Mouse (Mus musculus): Measurements from ENCODE around the gene Mcu. TPM values are rescaled to one million over a fixed set of nuclear protein-coding genes. Genes with fewer than 3 reads are reported as not detected.

Gene Mcu
- polyA plus RNA-seq, 1 experiment from 2014 or later: 19.5 TPM

- 89% methylated on average over 5 of the region's 5 CpGs for WGBS
These were observed 58.3 kb downstream of the Mcu start for GRCm38 (mm10) chr10:59558164-59558563.

DNA sequence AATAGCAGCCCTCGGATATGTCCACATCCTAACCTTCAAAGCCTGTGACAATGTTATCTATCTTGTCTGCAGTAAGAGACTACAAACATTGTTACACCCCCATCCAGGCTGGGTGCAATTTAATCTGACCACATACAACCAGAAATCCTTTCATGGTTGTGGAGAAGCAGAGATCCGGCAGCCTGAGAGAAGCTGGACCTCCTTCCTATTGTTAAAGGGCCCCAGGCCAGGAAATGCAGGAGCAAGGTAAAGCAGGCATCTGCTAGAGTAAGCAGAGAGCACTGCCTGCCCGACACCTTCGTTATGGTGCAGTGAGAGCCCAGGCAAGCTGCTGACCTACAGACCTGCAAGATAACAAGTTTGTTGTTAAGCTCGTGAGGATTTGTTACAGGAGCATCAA lies 60.0 kb downstream of the Mcu start:
- Histone ChIP-seq H3K36me3 (ENCODE audit: control insufficient read depth, insufficient read depth, low read length) (no peaks in the 10 kb centered on the region), H3K9ac (ENCODE audit: low read length) (no peak overlapping the region), H3K4me3 (ENCODE audit: low read depth, low read length) (no peak overlapping the region), H3K27ac (ENCODE audit: low read depth, low read length) (no peak overlapping the region), H3K9me3 (replicated peaks; ENCODE audit: control insufficient read depth, low read length) (no peaks in the 10 kb centered on the region), H3K4me2 (ENCODE audit: low read length) (no peak overlapping the region), H3K4me1 (ENCODE audit: control insufficient read depth, insufficient read depth, low read length) (no peaks in the 10 kb centered on the region), H3K27me3 (replicated peaks; ENCODE audit: control insufficient read depth, insufficient read depth, low read length) (no peaks in the 10 kb centered on the region)
- no peak for ATAC-seq
- no peak for DNase-seq (ENCODE audit: low spot score)
- 42% methylated on average over 5 of the region's 5 CpGs for WGBS

More at GRCm38 (mm10) chr10:59558164-59558563, 58.3 kb downstream of the Mcu start:
- Histone ChIP-seq H3K36me3 (ENCODE audit: control insufficient read depth, insufficient read depth, low read length) (no peaks in the 10 kb centered on the region), H3K9ac (ENCODE audit: low read length) (no peak overlapping the region), H3K9me3 (replicated peaks; ENCODE audit: control insufficient read depth, low read length) (no peaks in the 10 kb centered on the region), H3K4me2 (ENCODE audit: low read length) (no peak overlapping the region), H3K4me3 (ENCODE audit: low read depth, low read length) (no peak overlapping the region), H3K27ac (ENCODE audit: low read depth, low read length) (no peak overlapping the region), H3K4me1 (ENCODE audit: control insufficient read depth, insufficient read depth, low read length) (no peaks in the 10 kb centered on the region), H3K27me3 (replicated peaks; ENCODE audit: control insufficient read depth, insufficient read depth, low read length) (no peaks in the 10 kb centered on the region)
- ATAC-seq (no peak), DNase-seq (ENCODE audit: low spot score) (no peak)

DNA sequence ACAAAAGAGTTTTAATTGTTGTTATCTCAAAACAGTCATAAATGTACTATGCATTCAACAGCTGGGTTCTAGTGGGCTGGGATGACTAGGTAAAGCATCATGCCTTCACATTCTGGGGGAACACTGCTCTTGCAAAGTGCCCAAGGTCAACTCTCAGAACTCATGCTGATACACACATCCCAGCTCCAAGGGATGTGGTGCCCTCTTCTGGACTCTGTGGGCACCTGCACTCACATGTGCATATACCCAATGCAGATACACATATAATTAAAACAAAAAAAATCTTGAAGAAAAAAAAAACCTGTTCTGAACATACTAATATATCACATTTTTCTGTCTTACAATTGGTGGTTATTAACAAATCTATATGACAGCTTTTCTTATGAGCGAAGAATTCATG lies 62.2 kb downstream of the Mcu start:
- no peak for ATAC-seq
- Histone ChIP-seq H3K36me3 (ENCODE audit: control insufficient read depth, insufficient read depth, low read length) (no peaks in the 10 kb centered on the region), H3K4me3 (ENCODE audit: low read depth, low read length) (no peak overlapping the region), H3K27me3 (replicated peaks; ENCODE audit: control insufficient read depth, insufficient read depth, low read length) (no peaks in the 10 kb centered on the region), H3K4me1 (ENCODE audit: control insufficient read depth, insufficient read depth, low read length) (no peaks in the 10 kb centered on the region), H3K9ac (ENCODE audit: low read length) (no peak overlapping the region), H3K9me3 (replicated peaks; ENCODE audit: control insufficient read depth, low read length) (no peaks in the 10 kb centered on the region), H3K4me2 (ENCODE audit: low read length) (no peak overlapping the region), H3K27ac (ENCODE audit: low read depth, low read length) (no peak overlapping the region)
- WGBS: 97% methylated on average over 1 of the region's 1 CpGs
- DNase-seq (ENCODE audit: low spot score): no peak

GRCm38 (mm10) chr10:59552456-59552855 lies 64.0 kb downstream of the Mcu start:
- no peaks in the 10 kb centered on the region for H3K27me3 ChIP-seq (replicated peaks; ENCODE audit: control insufficient read depth, insufficient read depth, low read length)
- no peak overlapping the region for H3K27ac ChIP-seq (ENCODE audit: low read depth, low read length)
- no peaks in the 10 kb centered on the region for H3K36me3 ChIP-seq (ENCODE audit: control insufficient read depth, insufficient read depth, low read length)
- H3K9me3 ChIP-seq (replicated peaks; ENCODE audit: control insufficient read depth, low read length): 0 out of 2 replicates have a peak, but pooled peaks cover under 1% of the 10 kb centered on the region
- no peak overlapping the region for H3K9ac ChIP-seq (ENCODE audit: low read length)
- 51% methylated on average over 1 of the region's 1 CpGs for WGBS
- 0 out of 2 replicates have a peak, but pooled peaks cover 3% of the 10 kb centered on the region for H3K4me1 ChIP-seq (ENCODE audit: control insufficient read depth, insufficient read depth, low read length)
- no peak overlapping the region for H3K4me2 ChIP-seq (ENCODE audit: low read length)
- DNase-seq (ENCODE audit: low spot score): peak; percentile 29
- ATAC-seq: no peak
- no peak overlapping the region for H3K4me3 ChIP-seq (ENCODE audit: low read depth, low read length)

DNA sequence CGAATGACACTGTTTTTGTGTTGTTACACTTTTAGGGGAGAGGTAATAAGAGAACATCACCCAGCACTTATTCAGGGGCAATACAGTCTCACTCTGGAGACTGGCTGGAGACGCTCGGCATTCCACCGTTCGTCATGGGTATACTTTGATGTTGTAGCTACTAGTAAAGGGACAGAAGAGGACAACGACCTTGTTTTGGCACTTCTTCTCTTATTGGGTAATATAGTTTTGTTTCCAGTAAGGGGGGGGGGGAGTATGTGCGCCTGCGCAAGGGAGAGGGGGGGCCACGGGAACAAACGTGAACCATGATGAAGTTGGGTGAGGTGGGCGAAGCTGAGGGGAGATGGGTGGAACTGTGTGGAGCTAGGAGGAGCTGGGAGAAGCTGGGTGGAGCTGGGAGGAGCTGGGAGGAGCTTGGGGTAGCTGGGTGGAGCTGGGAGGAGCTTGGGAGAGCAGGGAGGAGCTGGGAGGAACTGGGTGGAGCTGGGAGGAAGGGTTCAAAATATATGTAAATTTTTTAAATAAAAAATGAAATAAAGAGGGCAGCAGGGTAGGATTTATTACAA lies 67.6 kb downstream of the Mcu start:
- no peak overlapping the region for H3K4me2 ChIP-seq (ENCODE audit: low read length)
- DNase-seq (ENCODE audit: low spot score) (no peak), ATAC-seq (no peak)
- 74% methylated on average over 11 of the region's 11 CpGs for WGBS
- no peak overlapping the region for H3K27ac ChIP-seq (ENCODE audit: low read depth, low read length)
- H3K9me3 ChIP-seq (replicated peaks; ENCODE audit: control insufficient read depth, low read length): 0 out of 2 replicates have a peak, but pooled peaks cover 2% of the 10 kb centered on the region
- H3K9ac ChIP-seq (ENCODE audit: low read length): no peak overlapping the region
- H3K4me3 ChIP-seq (ENCODE audit: low read depth, low read length): no peak overlapping the region
- H3K4me1 ChIP-seq (ENCODE audit: control insufficient read depth, insufficient read depth, low read length): 0 out of 2 replicates have a peak, but pooled peaks cover 3% of the 10 kb centered on the region
- no peaks in the 10 kb centered on the region for H3K27me3 ChIP-seq (replicated peaks; ENCODE audit: control insufficient read depth, insufficient read depth, low read length)
- H3K36me3 ChIP-seq (ENCODE audit: control insufficient read depth, insufficient read depth, low read length): no peaks in the 10 kb centered on the region

- Histone ChIP-seq H3K4me3 (ENCODE audit: low read depth, low read length) (no peak overlapping the region), H3K4me2 (ENCODE audit: low read length) (no peak overlapping the region), H3K9ac (ENCODE audit: low read length) (no peak overlapping the region), H3K27me3 (replicated peaks; ENCODE audit: control insufficient read depth, insufficient read depth, low read length) (no peaks in the 10 kb centered on the region), H3K27ac (ENCODE audit: low read depth, low read length) (no peak overlapping the region), H3K36me3 (ENCODE audit: control insufficient read depth, insufficient read depth, low read length) (no peaks in the 10 kb centered on the region), H3K9me3 (replicated peaks; ENCODE audit: control insufficient read depth, low read length) (0 out of 2 replicates have a peak, but pooled peaks cover 2% of the 10 kb centered on the region), H3K4me1 (ENCODE audit: control insufficient read depth, insufficient read depth, low read length) (0 out of 2 replicates have a peak, but pooled peaks cover 3% of the 10 kb centered on the region)
- ATAC-seq: no peak
- 39% methylated on average over 6 of the region's 6 CpGs for WGBS
- no peak for DNase-seq (ENCODE audit: low spot score)
These were observed 68.3 kb downstream of the Mcu start for GRCm38 (mm10) chr10:59548211-59548610.

DNA sequence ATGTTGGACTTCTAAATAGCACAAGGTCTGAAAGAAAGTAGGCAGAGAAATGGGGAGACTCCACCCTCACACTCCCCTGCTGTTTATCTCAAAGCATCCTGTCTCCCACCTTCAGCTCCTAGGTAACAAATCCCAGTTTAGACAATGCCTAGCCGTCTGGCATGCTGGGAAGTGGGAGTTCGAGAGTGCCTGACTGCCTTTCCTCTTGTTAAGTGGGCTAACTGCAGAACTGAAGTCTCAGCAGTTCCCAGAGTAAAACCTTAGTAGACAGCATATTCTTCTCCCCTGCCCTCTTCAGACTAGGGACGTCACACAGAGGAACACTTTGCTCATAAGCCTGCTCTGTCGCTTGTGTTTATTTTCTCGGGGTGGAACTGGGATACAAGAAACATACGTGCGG lies 69.1 kb downstream of the Mcu start:
- H3K4me2 ChIP-seq (ENCODE audit: low read length): 0 out of 2 replicates have a peak overlapping the region, but pooled peaks have one; percentile 6
- 10% methylated on average over 7 of the region's 7 CpGs for WGBS

DNA sequence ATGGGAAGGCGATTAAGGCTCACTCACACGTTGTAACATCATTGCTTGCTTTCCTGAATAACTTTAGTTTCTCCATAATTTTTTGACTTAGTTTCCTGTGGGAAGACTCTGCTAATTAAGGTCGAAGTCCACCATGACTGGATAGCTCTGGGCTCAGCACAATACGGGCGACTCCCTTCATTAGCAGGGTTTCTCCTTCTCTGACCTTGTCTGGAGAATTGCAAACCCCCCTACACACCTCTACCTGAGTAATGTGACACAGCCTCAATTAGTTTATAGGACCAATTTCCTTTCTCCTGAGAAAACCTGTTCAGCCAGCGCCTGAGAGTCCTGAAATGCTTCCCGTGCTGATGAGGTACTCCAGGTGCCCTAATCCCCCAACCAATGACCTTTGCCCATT lies 71.3 kb downstream of the Mcu start:
- no peak overlapping the region for H3K4me3 ChIP-seq (ENCODE audit: low read depth, low read length)
- H3K9ac ChIP-seq (ENCODE audit: low read length): no peak overlapping the region
- H3K9me3 ChIP-seq (replicated peaks; ENCODE audit: control insufficient read depth, low read length): 0 out of 2 replicates have a peak, but pooled peaks cover 2% of the 10 kb centered on the region
- H3K4me2 ChIP-seq (ENCODE audit: low read length): no peak overlapping the region
- no peaks in the 10 kb centered on the region for H3K27me3 ChIP-seq (replicated peaks; ENCODE audit: control insufficient read depth, insufficient read depth, low read length)
- ATAC-seq: no peak
- H3K4me1 ChIP-seq (ENCODE audit: control insufficient read depth, insufficient read depth, low read length): 0 out of 2 replicates have a peak, but pooled peaks cover 3% of the 10 kb centered on the region
- H3K27ac ChIP-seq (ENCODE audit: low read depth, low read length): no peak overlapping the region
- 93% methylated on average over 7 of the region's 7 CpGs for WGBS
- H3K36me3 ChIP-seq (ENCODE audit: control insufficient read depth, insufficient read depth, low read length): no peaks in the 10 kb centered on the region
- no peak for DNase-seq (ENCODE audit: low spot score)

More for the DNA sequence above, 69.1 kb downstream of the Mcu start:
- ATAC-seq: no peak
- peak; percentile 22 for DNase-seq (ENCODE audit: low spot score)
- Histone ChIP-seq H3K9me3 (replicated peaks; ENCODE audit: control insufficient read depth, low read length) (0 out of 2 replicates have a peak, but pooled peaks cover 2% of the 10 kb centered on the region), H3K36me3 (ENCODE audit: control insufficient read depth, insufficient read depth, low read length) (no peaks in the 10 kb centered on the region), H3K27ac (ENCODE audit: low read depth, low read length) (no peak overlapping the region), H3K4me1 (ENCODE audit: control insufficient read depth, insufficient read depth, low read length) (0 out of 2 replicates have a peak, but pooled peaks cover 3% of the 10 kb centered on the region), H3K27me3 (replicated peaks; ENCODE audit: control insufficient read depth, insufficient read depth, low read length) (no peaks in the 10 kb centered on the region), H3K9ac (ENCODE audit: low read length) (no peak overlapping the region), H3K4me3 (ENCODE audit: low read depth, low read length) (no peak overlapping the region)

DNA sequence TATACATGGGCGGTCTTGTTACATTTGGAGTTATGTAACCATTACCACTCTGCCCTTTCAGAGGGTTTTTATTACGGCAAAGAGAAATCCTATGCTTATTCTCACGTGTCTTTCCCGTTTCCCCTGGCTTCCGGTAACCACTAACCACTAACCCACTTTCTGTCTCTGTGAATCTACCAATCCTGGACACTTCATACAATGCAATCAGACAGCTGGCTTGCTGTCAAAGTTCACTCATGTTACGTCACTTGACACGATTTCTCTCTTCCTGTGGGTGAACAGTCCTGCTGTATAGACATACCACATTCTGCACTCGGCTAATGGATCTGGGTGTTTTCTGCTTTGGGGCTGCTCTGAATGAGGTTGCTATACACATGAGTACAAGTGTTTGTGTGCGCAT lies 73.1 kb downstream of the Mcu start:
- Histone ChIP-seq H3K9ac (ENCODE audit: low read length) (no peak overlapping the region), H3K9me3 (replicated peaks; ENCODE audit: control insufficient read depth, low read length) (0 out of 2 replicates have a peak, but pooled peaks cover 2% of the 10 kb centered on the region), H3K27me3 (replicated peaks; ENCODE audit: control insufficient read depth, insufficient read depth, low read length) (no peaks in the 10 kb centered on the region), H3K4me2 (ENCODE audit: low read length) (no peak overlapping the region), H3K4me1 (ENCODE audit: control insufficient read depth, insufficient read depth, low read length) (peaks cover 15% of the 10 kb centered on the region), H3K36me3 (ENCODE audit: control insufficient read depth, insufficient read depth, low read length) (no peaks in the 10 kb centered on the region), H3K4me3 (ENCODE audit: low read depth, low read length) (no peak overlapping the region), H3K27ac (ENCODE audit: low read depth, low read length) (no peak overlapping the region)
- DNase-seq (ENCODE audit: low spot score) (no peak), ATAC-seq (no peak)
- WGBS: 93% methylated on average over 9 of the region's 9 CpGs

Measured in forebrain, embryonic 14.5 days (tissue).